Mouse (Mus musculus): Measurements from ENCODE around the gene Tbc1d1. TPM values are rescaled to one million over a fixed set of nuclear protein-coding genes. Genes with fewer than 3 reads are reported as not detected.
A peak's percentile ranks its signal among the peaks of the same experiment; 100 is the strongest.

The Tbc1d1 gene
- polyA plus RNA-seq, 1 experiment from 2014 or later = 58.7 TPM

DNA sequence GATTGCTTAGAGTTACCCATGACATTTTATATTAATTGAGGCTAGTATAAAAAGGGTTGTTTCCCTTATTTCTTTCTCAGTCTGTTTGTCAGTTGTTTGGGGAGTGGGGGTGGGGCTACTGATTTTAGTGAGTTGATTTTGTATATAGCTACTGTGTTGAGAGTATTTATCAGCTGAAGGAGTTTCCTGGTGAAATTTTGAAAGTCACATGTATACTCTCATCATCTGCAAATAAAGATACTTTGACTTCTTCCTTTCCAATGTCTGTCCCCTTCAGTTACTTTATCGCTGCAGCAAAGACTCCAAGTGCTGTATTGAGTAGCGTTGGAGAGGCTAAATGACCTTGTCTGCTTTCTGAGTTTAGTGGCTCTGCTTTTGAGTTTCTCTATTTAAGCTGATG, 151.2 kb downstream of the Tbc1d1 start:
- ATAC-seq (ENCODE audit: insufficient read depth) (no peak), DNase-seq (no peak)
- peaks cover 36% of the 10 kb centered on the region; the same call in 1 of the 2 replicates for H3K36me3 ChIP-seq (ENCODE audit: insufficient read depth)
- no peak for TF ChIP-seq CTCF (IDR thresholded peaks at IDR 0.05; ENCODE audit: low read depth)
- no peak overlapping the region for H3K4me3 ChIP-seq (ENCODE audit: low read depth, low read length)
- no peak overlapping the region for H3K9ac ChIP-seq
- H3K27ac ChIP-seq (ENCODE audit: low read depth) = no peak overlapping the region
- H3K27me3 ChIP-seq (ENCODE audit: insufficient read depth, low read length) = no peaks in the 10 kb centered on the region
- no peak overlapping the region for H3K4me2 ChIP-seq
- H3K4me1 ChIP-seq (ENCODE audit: insufficient read depth) = no peaks in the 10 kb centered on the region
- WGBS = 95% methylated on average over 2 of the region's 2 CpGs
- H3K9me3 ChIP-seq (ENCODE audit: low read depth, low read length) = no peaks in the 10 kb centered on the region; the same call in 1 of the 2 replicates

DNA sequence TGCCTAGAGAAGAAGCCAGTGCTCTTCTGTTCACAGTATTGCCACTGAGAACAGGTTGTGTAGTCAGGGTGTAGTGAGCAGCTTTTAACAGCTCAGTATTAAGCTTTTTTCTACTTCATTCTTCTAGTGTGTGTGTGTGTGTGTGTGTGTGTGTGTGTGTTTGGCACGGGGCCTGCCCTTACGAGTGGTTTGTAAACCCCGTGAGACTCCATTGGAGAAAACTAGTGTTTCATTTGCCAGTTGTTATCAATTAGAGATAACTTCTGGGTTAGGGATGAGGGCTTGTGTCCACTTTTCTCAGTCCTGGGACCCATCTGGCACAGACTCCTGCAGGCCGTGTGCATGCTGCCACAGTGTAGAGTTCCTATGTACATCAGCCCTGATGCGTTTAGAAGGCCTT, 156.2 kb downstream of the Tbc1d1 start:
- WGBS = 52% methylated on average over 5 of the region's 5 CpGs
- H3K9ac ChIP-seq = no peak overlapping the region
- no peak for TF ChIP-seq CTCF (IDR thresholded peaks at IDR 0.05; ENCODE audit: low read depth)
- H3K27me3 ChIP-seq (ENCODE audit: insufficient read depth, low read length) = no peaks in the 10 kb centered on the region
- H3K4me2 ChIP-seq = no peak overlapping the region
- no peak; the same call in 1 of the 2 replicates for ATAC-seq (ENCODE audit: insufficient read depth)
- 0 out of 2 replicates have a peak, but pooled peaks cover 3% of the 10 kb centered on the region for H3K4me1 ChIP-seq (ENCODE audit: insufficient read depth)
- H3K4me3 ChIP-seq (ENCODE audit: low read depth, low read length) = no peak overlapping the region
- DNase-seq = no peak
- H3K27ac ChIP-seq (ENCODE audit: low read depth) = no peak overlapping the region
- H3K9me3 ChIP-seq (ENCODE audit: low read depth, low read length) = no peaks in the 10 kb centered on the region
- peaks cover 27% of the 10 kb centered on the region for H3K36me3 ChIP-seq (ENCODE audit: insufficient read depth)

DNA sequence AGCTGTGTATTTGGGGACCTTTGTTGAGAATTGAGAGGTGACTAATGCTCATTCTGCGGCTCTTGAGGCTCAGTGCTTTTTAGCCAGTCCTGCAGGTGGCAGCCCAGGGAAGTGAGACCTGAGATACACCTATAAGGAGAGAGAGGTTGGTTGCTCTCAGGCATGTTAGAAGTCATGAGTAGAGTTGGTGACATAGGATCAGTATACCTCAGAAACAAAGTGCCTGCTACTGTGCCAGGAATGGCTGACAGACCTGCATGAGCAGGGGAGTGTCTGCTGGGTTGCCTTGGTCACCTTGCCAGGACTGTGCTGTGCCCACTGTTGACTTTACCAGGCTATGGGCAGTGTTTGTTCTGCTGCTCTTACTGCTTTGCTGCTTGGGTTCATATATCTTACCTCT, 157.4 kb downstream of the Tbc1d1 start:
- Histone ChIP-seq H3K9me3 (ENCODE audit: low read depth, low read length) (no peaks in the 10 kb centered on the region), H3K4me1 (ENCODE audit: insufficient read depth) (0 out of 2 replicates have a peak, but pooled peaks cover 3% of the 10 kb centered on the region), H3K27me3 (ENCODE audit: insufficient read depth, low read length) (no peaks in the 10 kb centered on the region), H3K27ac (ENCODE audit: low read depth) (peak overlapping the region; percentile 20; the same call in 1 of the 2 replicates), H3K4me2 (no peak overlapping the region), H3K4me3 (ENCODE audit: low read depth, low read length) (no peak overlapping the region), H3K36me3 (ENCODE audit: insufficient read depth) (peaks cover 35% of the 10 kb centered on the region), H3K9ac (no peak overlapping the region)
- DNase-seq (no peak), ATAC-seq (ENCODE audit: insufficient read depth) (peak; percentile 51)
- 68% methylated on average over 1 of the region's 1 CpGs for WGBS
- TF ChIP-seq CTCF (IDR thresholded peaks at IDR 0.05; ENCODE audit: low read depth) = peak; percentile 34; the same call in 1 of the 2 replicates

GRCm38 (mm10) chr5:64314288-64315052, 158.4 kb downstream of the Tbc1d1 start:
- ATAC-seq (ENCODE audit: insufficient read depth) (0 out of 2 replicates have a peak, but pooled peaks have one; percentile 23), DNase-seq (no peak)
- H3K9me3 ChIP-seq (ENCODE audit: low read depth, low read length) = no peaks in the 10 kb centered on the region
- H3K4me1 ChIP-seq (ENCODE audit: insufficient read depth) = 0 out of 2 replicates have a peak, but pooled peaks cover 3% of the 10 kb centered on the region
- H3K36me3 ChIP-seq (ENCODE audit: insufficient read depth) = peaks cover 43% of the 10 kb centered on the region
- no peaks in the 10 kb centered on the region for H3K27me3 ChIP-seq (ENCODE audit: insufficient read depth, low read length)
- TF ChIP-seq CTCF (IDR thresholded peaks at IDR 0.05; ENCODE audit: low read depth) = no peak
- peak overlapping the region; percentile 21; the same call in 1 of the 2 replicates for H3K27ac ChIP-seq (ENCODE audit: low read depth)
- no peak overlapping the region for H3K4me2 ChIP-seq
- WGBS = 48% methylated on average over 6 of the region's 6 CpGs
- no peak overlapping the region for H3K9ac ChIP-seq
- no peak overlapping the region for H3K4me3 ChIP-seq (ENCODE audit: low read depth, low read length)

GRCm38 (mm10) chr5:64315088-64315487, 159.0 kb downstream of the Tbc1d1 start:
- Histone ChIP-seq H3K9me3 (ENCODE audit: low read depth, low read length) (no peaks in the 10 kb centered on the region), H3K27ac (ENCODE audit: low read depth) (0 out of 2 replicates have a peak overlapping the region, but pooled peaks have one; percentile 30), H3K27me3 (ENCODE audit: insufficient read depth, low read length) (no peaks in the 10 kb centered on the region), H3K4me2 (no peak overlapping the region), H3K36me3 (ENCODE audit: insufficient read depth) (peaks cover 49% of the 10 kb centered on the region), H3K4me1 (ENCODE audit: insufficient read depth) (0 out of 2 replicates have a peak, but pooled peaks cover 3% of the 10 kb centered on the region), H3K4me3 (ENCODE audit: low read depth, low read length) (no peak overlapping the region), H3K9ac (no peak overlapping the region)
- ATAC-seq (ENCODE audit: insufficient read depth) = no peak
- no peak for TF ChIP-seq CTCF (IDR thresholded peaks at IDR 0.05; ENCODE audit: low read depth)
- no peak for DNase-seq
- WGBS = 66% methylated on average over 1 of the region's 1 CpGs

DNA sequence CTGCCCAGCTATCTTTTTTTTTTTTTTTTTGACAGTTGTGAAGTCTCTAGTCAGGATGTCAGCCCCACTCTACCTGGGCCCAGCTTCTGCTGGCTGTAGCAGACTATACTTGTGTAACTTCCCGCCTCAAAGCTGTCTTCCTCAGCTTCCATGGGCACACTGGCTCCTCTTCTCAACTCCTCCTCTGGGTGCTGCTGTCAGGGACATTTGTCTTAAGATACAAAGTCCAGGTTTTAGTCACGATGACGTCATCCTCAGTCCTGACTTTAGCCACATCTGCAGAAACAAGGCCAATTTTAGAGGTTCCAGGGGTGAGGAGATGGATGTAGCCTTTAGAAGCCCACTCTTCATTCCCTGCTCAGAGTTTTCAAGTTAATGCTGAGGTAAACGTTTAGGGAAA, 167.2 kb downstream of the Tbc1d1 start:
- Histone ChIP-seq H3K27me3 (ENCODE audit: insufficient read depth, low read length) (no peaks in the 10 kb centered on the region), H3K4me2 (no peak overlapping the region), H3K9ac (no peak overlapping the region), H3K4me3 (ENCODE audit: low read depth, low read length) (no peak overlapping the region), H3K36me3 (ENCODE audit: insufficient read depth) (peaks cover 60% of the 10 kb centered on the region), H3K9me3 (ENCODE audit: low read depth, low read length) (no peaks in the 10 kb centered on the region), H3K27ac (ENCODE audit: low read depth) (no peak overlapping the region), H3K4me1 (ENCODE audit: insufficient read depth) (peaks cover 10% of the 10 kb centered on the region)
- DNase-seq (no peak), ATAC-seq (ENCODE audit: insufficient read depth) (no peak)
- no peak for TF ChIP-seq CTCF (IDR thresholded peaks at IDR 0.05; ENCODE audit: low read depth)
- WGBS = 72% methylated on average over 4 of the region's 4 CpGs

GRCm38 (mm10) chr5:64324353-64324752, 168.2 kb downstream of the Tbc1d1 start:
- Histone ChIP-seq H3K27ac (ENCODE audit: low read depth) (no peak overlapping the region), H3K36me3 (ENCODE audit: insufficient read depth) (peaks cover 61% of the 10 kb centered on the region), H3K9me3 (ENCODE audit: low read depth, low read length) (no peaks in the 10 kb centered on the region), H3K4me3 (ENCODE audit: low read depth, low read length) (no peak overlapping the region), H3K4me1 (ENCODE audit: insufficient read depth) (peaks cover 10% of the 10 kb centered on the region), H3K9ac (no peak overlapping the region), H3K4me2 (no peak overlapping the region), H3K27me3 (ENCODE audit: insufficient read depth, low read length) (no peaks in the 10 kb centered on the region)
- no peak for DNase-seq
- no peak for TF ChIP-seq CTCF (IDR thresholded peaks at IDR 0.05; ENCODE audit: low read depth)
- no peak for ATAC-seq (ENCODE audit: insufficient read depth)
- WGBS = 92% methylated on average over 12 of the region's 12 CpGs
